Mouse (Mus musculus) B cell, adult 2 months (primary cell): ENCODE data around the gene Ifng.

Experiments
- DNase-seq, 2 experiments: peaks; one replicate each; pipeline ENCODE4 v3.0.0; 2022

Ifng gene

GRCm38 (mm10) chr10:118480118-118480517 lies 39.3 kb downstream of the Ifng start:
- DNase-seq = no peak

- no peak for DNase-seq
Measured at GRCm38 (mm10) chr10:118480793-118481192, 39.9 kb downstream of the Ifng start.

- DNase-seq = no peak
Measured at GRCm38 (mm10) chr10:118494109-118494508, 53.3 kb downstream of the Ifng start.

GRCm38 (mm10) chr10:118495362-118495761 lies 54.5 kb downstream of the Ifng start:
- peak; percentile 36 to 46 for DNase-seq
